Mouse (Mus musculus): ENCODE measurements around the gene Olfr904.

DNA sequence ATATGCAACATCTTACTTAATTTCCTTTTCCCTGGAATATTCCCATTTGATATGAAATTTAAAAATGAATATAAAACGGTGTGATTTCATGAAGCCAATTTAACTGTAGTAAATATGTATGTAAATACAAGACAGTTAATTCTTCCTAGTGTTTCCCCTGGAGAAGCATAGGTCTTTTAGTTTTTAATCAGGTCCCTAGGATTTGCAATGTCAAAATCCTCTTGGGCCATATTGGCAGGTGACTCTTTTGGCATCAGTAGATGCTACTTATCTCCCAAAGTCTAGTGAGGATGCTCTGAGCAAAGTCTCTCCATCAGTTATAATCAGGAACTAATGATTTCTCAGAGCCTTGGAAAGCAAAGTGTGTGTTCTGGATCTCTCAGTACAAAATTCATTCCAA, 33.8 kb upstream of the Olfr904 start, which contains the start of gene Olfr901:
- TF ChIP-seq CTCF (conservative IDR thresholded peaks at IDR 0.05; ENCODE audit: low read length) (no peak), POU5F1 (IDR thresholded peaks at IDR 0.05; ENCODE audit: borderline replicate concordance, low read length) (no peak), NANOG (IDR thresholded peaks at IDR 0.05; ENCODE audit: borderline replicate concordance, low read length) (no peak)
